Mouse (Mus musculus) right cerebral cortex, postnatal 4 days (tissue): ENCODE measurements around the gene Tnrc6c.
A peak's percentile ranks its signal among the peaks of the same experiment; 100 is the strongest.

ENCODE experiments used
- DNase-seq: peaks from one replicate; pipeline ENCODE4 v3.0.0-alpha.2; 2022

The Tnrc6c gene

DNA sequence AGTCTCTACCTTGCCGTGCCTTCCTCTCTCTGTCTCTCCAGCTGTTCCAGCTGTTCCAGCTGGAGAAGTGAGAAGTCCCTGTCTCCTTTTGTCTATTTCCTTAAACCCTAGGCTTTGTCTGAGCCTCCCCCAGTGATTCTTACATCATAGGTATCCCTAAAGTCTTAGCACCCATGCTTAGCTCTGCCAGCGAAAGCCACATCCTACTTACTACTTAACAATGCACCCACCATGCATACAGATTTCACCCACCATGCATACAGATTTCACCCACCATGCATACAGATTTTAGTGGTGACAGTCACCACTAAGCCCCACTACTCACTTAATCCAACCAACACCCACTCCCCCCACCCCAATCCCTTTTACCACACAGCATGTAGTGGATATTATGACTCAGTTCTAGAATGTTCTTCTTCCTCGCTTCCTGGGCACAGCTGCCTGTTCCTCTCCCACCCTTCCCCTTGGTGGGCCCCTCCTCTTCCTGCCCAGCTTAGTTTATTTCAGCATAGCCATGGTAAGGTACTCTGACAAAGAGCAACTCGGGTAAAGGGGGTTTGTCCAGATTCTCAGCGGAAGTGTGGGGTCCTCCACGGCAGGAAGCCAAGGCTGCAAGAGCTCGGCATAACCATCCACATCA is 14.6 kb upstream of the Tnrc6c start:
- DNase-seq: no peak

DNA sequence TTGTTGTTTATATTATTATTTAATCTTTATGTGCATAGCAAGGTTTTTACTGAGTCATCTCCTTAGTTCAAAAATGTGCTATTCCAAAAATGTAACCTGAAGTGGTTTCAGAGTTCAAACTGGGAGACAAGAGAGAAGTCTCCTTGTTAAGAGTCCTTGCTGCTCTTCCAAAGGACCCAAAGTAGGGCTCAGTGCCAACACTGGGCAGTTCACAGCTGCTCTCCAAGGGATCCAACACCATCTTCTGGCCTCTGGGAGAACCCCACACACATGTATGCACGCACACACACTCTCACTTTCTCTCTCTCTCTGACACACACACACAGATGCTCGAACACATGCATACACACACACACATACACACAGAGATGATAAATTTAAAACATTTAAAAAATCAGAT is 11.9 kb upstream of the Tnrc6c start:
- DNase-seq: no peak

DNA sequence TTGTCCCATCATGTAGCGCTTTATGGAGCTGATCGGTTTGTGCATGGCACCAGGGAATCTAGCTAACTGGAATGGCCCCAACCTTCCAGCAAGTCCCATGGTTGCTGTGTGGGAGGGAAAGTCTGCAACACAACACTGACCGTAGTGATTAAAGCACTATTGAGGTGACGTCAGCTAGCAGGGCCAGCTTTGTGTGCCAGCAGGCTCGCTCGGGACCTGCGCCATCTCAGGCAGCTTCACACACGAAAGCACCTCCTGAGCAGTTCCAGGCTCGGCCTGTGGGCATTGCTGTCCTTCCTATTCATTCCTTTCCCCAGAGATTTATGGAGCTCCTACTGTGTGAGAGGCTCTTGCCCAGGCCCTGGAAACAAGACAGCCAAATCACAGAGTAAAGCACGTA is 10.8 kb upstream of the Tnrc6c start:
- no peak for DNase-seq

DNA sequence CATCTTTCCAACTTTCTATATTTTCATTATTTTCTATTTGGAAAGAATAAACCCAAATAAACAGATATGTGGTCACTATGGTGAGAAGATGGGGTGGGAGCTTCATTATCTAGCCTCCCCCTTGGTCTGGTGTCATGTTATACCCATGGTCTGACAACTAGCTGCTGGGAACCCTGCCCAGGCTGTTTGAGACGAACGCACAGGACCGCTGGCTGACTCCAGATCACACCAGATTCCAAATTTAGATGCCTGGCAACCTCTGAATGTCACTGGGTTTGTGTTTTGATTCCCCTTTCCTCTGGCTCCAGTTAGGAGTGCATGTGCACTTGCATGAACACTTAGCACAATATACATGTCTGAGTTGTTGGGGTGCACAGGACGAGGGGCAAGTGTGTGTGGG is 7.3 kb upstream of the Tnrc6c start:
- DNase-seq: no peak

DNA sequence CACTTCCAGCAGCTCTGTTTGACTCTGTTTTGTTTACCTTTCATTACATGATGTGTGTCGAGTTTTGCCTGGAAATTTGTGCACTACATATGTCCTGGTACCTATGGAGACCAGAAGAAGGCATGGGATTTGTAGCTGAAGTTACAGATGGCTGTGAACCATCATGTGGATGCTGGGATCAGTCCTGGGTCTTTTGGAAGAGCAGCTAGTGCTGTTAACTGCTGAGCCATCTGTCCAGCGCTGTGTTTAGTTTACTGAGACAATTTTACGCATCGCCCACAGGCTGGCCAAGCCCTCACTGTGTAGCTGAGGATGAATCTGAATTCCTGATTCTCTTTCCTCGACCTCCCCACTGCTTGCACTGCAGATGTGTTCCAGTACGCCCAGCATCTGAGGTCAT is 6.1 kb upstream of the Tnrc6c start:
- DNase-seq: no peak

DNA sequence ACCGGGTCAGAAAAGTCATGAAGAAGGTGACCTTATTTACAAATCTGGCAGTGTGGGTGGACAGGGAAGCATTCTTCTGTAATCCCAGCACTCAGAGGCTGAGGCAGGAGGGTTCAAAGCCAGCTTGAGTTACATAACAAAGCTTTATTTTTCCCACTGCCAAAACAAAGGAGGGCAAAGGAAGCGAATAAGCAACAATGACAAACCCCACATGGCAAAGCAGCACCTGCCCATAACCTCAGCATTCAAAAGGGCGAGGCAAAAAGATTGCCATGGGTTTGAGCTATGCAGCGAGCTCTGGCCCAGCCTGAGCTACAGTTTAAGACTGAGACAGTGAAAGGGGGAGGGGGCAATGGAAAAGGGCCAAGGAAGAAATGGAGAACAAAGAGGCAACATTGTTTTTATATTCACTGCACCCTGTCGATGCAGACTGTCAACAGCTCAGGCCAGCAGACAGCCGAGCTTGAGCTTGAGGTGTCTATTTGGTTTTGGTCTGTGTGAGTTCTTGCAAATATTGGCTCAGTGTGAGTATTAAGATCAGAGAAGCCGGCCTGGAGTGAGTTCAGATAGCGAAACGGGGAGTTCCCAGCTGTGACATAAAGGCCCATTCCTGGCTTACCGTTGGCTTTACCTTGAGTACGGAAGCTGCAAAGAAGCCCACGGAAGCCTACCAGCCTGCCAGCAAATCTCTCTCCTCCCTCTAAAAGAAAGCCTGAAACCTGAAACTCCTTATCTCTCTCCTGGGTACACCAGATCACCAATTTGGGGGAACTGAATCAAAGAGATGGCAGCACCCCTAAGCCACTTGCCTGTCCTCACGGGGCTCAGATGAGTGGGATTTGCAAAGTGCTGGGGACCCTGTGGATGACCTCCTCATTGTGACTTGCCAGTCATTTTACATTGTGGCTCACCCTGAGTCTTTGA is 3.1 kb upstream of the Tnrc6c start:
- DNase-seq: no peak

DNA sequence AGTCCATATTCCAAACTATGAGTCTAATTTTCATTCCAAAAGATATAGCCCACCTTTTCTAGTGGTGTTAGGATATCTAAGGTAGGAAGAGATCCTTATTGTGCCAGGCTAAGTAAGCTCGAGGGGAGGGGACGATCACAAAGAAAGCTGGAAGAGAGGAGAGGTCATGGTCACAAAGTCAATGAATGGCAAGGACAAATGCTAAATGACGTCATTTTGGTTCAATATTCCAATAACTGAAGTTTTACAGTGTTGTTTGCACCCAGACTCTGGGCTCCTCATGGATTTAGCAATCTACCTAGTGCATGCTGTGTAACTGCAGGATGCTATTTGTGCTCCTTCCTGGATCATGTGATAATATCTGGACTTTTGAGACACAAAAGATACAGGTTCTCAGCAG is 1.2 kb upstream of the Tnrc6c start:
- no peak for DNase-seq

DNA sequence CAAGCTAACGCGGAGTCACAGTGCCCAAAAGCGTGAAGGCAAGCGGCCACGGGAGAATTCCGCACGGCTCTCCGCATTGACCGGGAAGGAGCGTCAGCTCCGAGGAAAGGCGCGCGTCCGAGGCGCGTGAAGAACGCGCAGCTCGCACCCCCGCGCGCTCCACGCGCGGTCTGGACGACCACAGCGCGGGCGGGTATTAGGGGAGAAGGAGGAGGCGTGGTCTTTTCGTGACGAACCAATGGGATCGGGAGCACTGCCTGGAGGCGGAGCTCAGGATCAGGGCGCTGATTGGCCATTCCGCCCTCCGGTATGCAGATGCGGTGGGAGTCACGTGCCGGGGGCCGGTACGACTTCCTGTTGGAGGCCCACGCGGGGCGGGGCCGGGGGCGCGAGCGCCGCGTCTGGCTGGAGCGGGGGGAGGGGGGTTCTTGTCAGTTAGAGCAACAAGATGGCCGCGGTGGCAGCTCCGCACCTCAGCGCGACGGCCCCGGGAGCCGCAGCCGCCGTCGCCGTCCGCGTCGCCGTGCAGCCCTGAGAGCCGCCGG is 363 bp downstream of the Tnrc6c start:
- DNase-seq: peak; percentile 98

DNA sequence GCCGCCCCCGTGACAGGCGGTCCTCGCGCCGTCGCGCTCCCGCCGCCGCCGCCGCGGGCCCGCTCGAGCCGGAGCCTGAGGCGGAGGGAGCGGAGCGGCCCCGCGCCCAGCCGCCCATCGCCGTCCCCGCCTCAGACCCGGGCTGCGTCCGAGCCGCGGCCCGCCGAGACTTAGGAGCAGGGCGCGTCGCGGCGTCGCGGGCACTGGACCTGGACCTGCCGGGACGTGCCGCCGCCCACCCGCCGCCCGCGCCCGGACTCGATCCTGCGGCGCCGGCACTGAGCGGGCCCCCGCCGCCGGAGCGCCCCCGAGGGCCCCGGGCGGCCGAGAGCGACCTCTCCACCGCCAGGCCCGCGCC is 824 bp downstream of the Tnrc6c start:
- no peak for DNase-seq

DNA sequence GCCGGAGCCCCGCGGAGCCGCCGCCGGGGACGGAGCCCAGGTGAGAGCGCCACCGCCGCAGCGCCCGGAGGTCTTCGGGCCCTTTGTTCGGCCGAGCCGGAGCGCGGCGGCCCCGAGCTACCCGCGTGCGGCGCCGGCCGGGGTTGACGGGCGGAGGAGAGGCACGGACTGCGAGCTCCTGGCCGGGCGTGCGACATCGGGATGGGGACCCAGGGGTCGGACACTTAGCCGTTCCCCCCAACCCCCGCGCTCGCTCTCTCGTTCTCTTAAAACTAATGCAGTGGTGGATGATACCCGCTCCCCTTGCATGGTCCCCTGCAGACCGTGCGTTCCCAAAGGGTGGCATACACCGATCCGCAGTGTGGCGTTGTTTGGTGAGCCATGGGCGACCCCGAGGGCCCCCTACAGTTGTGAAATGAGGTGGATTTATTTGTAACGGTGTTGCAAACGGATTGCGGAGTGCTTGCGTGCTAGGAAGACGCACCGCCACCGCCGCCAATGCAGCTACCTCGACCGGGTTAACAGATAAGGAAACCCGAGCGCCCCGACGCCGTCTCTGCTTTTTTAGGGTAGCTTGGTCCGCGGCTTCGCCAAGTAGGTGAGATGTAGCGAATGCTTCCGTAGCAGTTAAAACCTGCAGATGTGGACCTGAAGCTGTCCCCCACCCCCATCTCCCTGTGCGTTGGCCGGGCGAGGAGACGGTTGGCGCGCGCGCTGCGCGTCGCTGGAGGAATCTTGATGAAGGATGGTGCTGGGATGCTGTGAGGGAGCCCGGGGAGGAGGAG is 1.4 kb downstream of the Tnrc6c start:
- peak; percentile 63 for DNase-seq

DNA sequence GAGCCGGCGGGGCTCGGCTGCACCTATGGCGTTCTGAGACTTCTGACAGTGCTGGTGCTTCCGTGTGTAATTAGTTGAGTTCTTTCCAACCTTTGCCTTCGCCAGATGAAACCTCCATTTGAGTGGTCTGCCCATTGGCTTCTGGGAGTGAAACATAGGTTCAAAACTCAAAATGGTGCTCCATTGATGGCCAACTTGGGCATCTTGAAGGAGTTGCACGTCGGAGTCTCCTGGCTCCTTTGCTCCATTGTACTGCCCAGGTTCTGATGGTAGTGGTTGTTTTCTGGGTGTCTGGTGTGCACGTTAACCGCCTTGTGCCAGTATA is 1.9 kb downstream of the Tnrc6c start:
- no peak for DNase-seq

DNA sequence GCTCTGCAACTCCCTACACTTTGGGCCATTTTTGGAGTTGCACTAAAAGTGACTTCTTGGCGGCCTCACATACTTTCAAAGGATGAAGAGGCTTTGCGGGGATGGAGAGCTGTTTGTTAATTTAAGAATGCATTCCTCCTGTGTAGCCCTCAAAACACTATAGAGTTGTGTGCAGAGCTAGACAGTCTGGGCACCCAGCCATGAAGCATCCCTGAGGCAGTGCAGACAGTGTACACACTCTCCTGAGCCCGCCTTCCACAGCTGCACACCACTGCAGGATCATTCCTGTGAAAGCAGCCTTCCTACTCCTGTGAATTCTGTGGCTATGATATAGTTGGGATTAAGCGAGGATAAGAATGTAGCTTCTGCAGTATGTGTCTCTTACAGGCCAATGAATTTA is 4.9 kb downstream of the Tnrc6c start:
- DNase-seq: peak; percentile 52

DNA sequence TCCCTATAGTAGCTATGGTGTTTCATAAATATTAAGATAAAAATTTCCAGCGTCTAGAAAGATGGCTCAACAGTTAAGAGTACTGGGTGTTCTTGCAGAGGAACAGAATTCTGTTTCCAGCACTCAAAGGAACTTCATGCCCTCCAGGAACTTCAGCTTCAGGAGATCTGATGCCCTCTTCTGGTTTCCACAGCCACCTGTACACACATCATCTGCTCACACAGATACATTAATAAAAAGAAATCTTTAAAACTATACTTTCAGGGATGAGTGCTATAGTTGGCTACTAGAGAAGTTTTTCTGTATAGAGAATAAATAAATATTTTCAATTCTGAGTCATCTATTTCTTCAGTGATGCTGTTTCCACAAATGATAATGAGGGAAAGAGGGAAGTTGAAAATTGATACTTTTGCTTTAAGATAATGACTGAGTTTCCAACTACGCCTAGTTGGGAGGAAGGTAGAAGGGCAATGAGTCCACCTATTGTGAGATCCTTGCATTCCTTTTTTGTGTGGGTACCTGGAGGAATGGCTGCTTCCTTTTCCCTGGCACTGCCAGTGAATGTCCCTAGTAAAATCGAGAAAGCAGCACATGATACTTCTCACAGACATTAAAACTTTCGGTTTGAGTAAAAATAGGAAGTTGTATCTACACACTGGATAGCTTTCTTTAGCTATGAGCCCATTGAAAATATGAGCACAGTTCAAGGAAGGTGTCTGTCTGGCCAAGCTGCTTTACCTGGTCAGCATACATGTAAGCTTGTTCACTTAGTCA is 9.1 kb downstream of the Tnrc6c start:
- no peak for DNase-seq

DNA sequence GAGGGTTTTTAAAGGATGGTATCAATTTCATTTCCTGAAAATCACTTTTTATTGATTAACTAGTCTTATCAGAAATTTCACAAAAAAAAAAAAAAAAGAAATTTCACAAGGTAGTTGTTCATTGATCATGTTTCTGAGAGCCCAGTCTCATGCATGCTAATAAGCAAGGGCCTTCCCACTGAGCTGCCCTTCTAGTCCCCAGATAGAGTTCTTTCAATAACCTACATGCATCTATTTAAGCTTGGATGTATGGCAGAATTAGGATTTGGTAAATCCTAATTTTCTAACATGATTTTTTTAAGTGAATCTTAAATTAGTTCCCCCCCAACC is 9.7 kb downstream of the Tnrc6c start:
- no peak for DNase-seq

DNA sequence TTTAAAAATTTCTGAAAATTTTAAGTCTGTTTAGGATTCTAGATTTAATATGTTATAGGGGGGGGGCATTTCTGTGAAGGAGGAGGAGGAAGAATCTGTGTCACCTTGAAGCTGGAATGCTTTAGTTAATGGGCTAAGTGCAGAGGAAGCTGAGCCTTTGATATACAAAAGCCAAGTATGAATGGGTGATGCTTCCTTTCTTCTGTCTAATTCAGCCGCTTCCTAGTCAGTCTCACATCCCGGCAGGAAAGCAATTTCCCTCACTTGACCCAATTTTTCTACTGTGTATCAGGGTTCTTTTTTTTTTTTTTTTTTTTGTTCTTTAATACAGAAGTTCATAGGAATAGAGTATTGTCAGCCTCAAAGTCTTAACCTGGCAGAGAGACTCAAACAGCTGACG is 11.1 kb downstream of the Tnrc6c start:
- DNase-seq: no peak

DNA sequence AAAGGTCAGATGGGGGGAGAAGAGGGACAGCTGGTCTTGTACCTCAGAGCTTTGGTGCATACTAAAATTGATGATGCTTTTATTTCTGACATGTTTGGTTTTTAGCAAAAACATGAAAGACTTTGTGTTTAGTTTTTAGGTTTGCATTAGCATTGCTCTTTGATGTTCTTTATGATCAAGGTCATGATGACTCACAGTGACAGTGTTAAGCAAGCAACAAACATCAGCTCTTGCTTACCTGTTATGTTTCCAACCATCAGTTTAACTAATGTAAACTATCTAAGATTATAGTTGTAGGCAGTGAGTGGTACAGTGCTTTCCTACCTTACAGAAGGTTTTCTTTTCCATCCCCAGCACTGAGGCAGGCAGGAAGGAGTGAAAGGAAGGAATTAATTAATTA is 12.5 kb downstream of the Tnrc6c start:
- DNase-seq: no peak

DNA sequence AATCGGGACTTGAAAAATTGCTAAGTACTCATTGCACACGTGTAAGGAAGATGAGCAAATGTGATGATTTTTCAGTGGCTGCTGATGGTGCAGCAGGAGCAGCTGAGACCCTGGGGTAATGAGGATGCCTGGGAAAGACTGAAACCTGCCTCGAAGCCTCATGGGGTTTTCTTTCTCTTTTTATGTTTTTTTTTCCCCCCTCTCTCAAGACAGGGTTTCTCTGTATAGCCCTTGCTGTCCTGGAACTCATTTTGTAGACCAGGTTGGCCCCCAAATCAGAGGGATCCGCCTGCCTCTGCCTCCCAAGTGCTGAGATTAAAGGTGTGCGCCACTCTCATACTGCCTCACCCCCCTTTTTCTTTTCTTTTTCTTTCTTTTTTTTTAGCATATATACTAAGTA is 13.1 kb downstream of the Tnrc6c start:
- no peak for DNase-seq

DNA sequence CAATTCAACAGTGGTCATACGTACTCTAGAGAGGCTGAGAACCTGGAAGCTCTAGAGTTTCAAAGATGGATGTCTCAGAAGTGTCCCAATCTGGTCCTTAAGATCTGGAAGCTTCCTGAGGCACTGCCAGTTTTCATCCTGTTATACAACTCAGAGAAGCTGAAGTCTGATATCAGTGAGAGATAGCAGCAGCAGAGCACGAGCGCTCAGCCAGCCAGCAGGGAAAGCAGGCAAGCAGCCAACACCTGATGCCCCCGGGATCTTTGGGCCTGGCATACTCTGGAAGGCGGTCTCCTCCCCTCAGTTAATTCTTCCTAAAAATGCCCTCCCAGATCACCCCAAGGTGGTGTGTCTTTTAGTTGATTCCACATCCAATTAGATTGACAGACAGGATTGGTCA is 13.7 kb downstream of the Tnrc6c start:
- DNase-seq: no peak

DNA sequence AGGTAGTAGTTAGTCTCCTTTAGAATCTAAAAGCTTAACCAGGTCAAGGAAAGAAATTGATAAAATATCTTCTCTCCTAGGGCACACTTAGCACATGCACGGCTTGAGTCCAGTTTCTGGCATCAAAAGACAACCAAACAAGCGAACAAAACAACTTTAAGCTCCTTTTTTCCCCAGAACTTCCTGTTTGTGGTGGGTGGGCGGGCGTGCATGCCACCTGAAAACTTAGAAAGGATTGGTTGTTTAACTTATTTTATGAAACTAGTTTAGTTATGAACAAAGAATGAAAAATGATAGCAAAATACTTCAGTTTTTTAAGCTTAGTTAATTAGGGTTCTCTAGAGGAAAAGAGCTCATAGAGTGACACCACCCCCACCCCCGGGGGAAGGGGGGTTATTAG is 17.5 kb downstream of the Tnrc6c start:
- DNase-seq: no peak

DNA sequence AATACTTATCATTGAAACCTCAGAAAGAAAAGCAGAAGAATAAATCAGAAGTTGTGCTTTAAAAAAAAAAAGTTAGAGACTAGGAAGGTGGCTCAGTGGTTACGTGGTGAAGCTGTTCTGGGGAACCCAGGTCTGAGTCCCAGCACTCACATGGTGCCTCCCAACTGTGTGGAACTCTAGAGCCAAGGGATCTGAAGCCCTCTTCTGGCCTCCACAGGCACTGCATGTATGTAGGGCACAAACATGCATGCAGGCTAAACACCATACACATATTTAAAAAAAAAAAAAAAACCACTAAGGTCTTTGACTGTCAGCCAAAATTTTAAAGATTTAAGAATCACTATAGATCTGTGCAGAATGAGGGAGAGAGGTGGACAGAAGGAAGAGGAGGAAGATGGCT is 20.4 kb downstream of the Tnrc6c start:
- DNase-seq: no peak

DNA sequence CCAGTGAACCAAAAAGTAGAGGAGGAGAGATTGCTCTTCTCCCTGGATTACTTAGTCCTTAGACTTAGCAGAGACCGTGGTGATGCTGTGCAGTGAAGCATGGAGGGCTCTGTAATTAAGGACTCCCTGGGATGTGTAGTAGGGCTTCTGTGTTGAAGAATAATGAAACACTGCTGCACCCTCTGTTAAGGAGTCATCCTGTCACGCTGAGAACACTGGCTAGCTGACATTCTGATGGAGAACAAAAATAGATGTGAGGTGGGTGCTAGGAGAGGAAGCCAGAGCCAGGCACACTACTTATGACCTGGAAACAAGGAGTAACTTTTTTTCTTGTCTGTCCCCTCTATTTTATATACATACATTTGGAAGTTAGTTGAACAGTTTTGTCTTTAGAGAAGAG is 22.6 kb downstream of the Tnrc6c start:
- DNase-seq: no peak

DNA sequence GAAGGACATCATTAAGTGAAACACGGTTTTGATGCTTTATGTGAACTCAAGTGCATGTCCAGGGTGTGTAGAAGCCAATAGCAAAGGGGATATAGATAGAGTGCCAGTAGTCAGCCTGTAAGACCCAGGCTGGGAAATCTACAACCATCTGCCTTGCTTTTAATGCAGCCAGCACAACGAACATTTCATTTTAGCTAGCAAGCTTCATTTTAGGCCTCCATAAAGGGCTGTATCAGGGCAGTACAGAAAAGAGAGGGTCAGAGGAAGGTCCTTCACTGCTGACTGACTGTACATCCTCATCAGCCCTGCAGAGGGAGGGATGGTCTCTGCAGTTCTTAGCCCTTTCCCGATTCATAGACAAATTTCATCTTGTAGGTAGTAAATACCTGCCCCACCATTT is 23.0 kb downstream of the Tnrc6c start:
- no peak for DNase-seq

DNA sequence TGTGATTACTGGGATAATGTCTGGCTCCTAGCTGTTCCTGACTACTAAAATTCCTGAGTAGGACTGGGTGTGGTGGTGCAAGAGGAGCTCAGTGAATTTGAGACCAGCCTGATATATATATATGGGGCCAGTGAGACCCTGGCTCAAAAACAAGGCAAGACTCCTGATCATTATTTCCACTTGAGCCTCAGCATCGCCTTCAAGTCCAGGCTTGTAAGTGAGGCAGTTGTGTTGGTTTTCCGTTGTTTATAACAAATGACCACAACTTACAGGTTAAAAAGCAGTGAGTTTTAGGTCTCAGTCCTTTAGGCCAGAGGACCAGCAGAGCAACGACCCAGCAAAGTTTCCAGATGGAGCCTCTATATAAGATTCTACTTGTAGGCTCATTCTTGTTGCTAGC is 23.5 kb downstream of the Tnrc6c start:
- no peak for DNase-seq
